Mouse (Mus musculus) urinary bladder, postnatal 25 days (tissue): ENCODE data around the gene Fam111a.

Experiments
- DNase-seq: peaks from one replicate; pipeline ENCODE4 v3.0.0; 2022; ENCODE audit warnings: low spot score

Gene Fam111a

DNA sequence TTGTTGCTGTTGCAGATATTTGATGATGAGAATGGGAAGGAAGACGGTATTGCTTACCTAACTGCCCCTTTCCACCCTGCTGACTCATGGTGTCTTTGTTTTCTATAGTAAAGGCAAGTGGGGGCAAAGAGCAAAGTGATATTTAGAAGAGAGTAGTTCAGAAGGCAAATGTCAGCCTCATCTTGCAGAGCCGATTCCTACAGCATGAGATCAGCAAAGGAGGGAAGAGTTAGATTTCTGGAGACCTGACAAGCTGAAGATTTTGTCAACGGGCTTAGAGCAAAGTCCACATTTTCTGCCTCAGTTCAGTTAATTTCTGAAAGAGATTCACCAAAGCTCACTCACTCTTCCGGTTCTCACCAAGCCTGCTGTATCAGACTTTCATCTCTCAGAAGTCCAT lies 87.6 kb downstream of the Fam111a start, which contains the start of gene Glyat:
Gene Glyat (plus strand): TSS at position 133 of the 400 bp plus-strand sequence.
- DNase-seq = no peak

- DNase-seq = no peak
Observed at GRCm38 (mm10) chr19:12634259-12634658, 88.7 kb downstream of the Fam111a start.

- DNase-seq = no peak
Observed at GRCm38 (mm10) chr19:12634963-12635362, 89.4 kb downstream of the Fam111a start.

GRCm38 (mm10) chr19:12636863-12637262 lies 91.3 kb downstream of the Fam111a start:
- DNase-seq = no peak

GRCm38 (mm10) chr19:12638049-12638448 lies 92.5 kb downstream of the Fam111a start:
- DNase-seq = no peak
